Mouse (Mus musculus) cortical plate, adult 2 months (tissue): Measurements from ENCODE around the gene Wnk1.

Source experiments
- CTCF ChIP-seq: fragments of 200-500 bp; IDR thresholded peaks from 2 replicates; pipeline ENCODE4 v1.5.1; 2011; ENCODE audit warnings: mild to moderate bottlenecking, control low read depth, low read length; ENCODE audit not compliant: insufficient read depth; ENCODE audit errors: extremely low read depth
- POLR2A ChIP-seq: fragments of 200-500 bp; IDR thresholded peaks from 2 replicates; pipeline ENCODE4 v1.6.1; 2011; ENCODE audit warnings: mild to moderate bottlenecking, low read length, control low read depth; ENCODE audit not compliant: insufficient read depth; ENCODE audit errors: extremely low read depth

GRCm38 (mm10) chr6:120065552-120066177, 27.2 kb upstream of the Wnk1 start:
- TF ChIP-seq CTCF (no peak), POLR2A (no peak)
